Mouse (Mus musculus) hindbrain, postnatal 0 days (tissue): ENCODE results near the gene Snx14. TPM values are rescaled to one million over a fixed set of nuclear protein-coding genes. Genes with fewer than 3 reads are reported as not detected.

Source experiments
- ATAC-seq: fragments of 200-750 bp; cut with Nextera tagmentation; 2 replicates; pipeline ENCODE4 v1.8.0; 2017; ENCODE audit warnings: mild to moderate bottlenecking, moderate TSS enrichment, moderate library complexity
- DNase-seq: peaks from one replicate; pipeline ENCODE4 v3.0.0-alpha.2; 2015; ENCODE audit warnings: low spot score
- H3K27ac ChIP-seq: fragments of 300-500 bp; sonication (generic); 2 replicates; pipeline ENCODE4 v1.5.1; 2014; ENCODE audit warnings: mild to moderate bottlenecking
- H3K27me3 ChIP-seq: fragments of 300-500 bp; sonication (generic); 2 replicates; pipeline ENCODE4 v1.6.1; 2014; ENCODE audit warnings: low read length, mixed read lengths; ENCODE audit not compliant: insufficient read depth
- H3K36me3 ChIP-seq: fragments of 300-500 bp; sonication (generic); 2 replicates; pipeline ENCODE4 v1.6.1; 2014; ENCODE audit warnings: low read length, mixed read lengths; ENCODE audit not compliant: insufficient read depth
- H3K4me1 ChIP-seq: fragments of 300-500 bp; sonication (generic); 2 replicates; pipeline ENCODE4 v1.6.1; 2014; ENCODE audit warnings: antibody characterized with exemption, low read length, mixed read lengths; ENCODE audit not compliant: insufficient read depth
- H3K4me2 ChIP-seq: fragments of 300-500 bp; sonication (generic); 2 replicates; pipeline ENCODE4 v1.6.1; 2014; ENCODE audit warnings: low read depth, mild to moderate bottlenecking, low read length, moderate library complexity, mixed read lengths
- H3K4me3 ChIP-seq: fragments of 300-500 bp; sonication (generic); 2 replicates; pipeline ENCODE4 v1.5.1; 2014; ENCODE audit warnings: low read length
- H3K9ac ChIP-seq: fragments of 300-500 bp; sonication (generic); replicated peaks from 2 replicates; pipeline ENCODE4 v1.6.1; 2014; ENCODE audit warnings: mild to moderate bottlenecking, low read length, moderate library complexity, mixed read lengths
- H3K9me3 ChIP-seq: fragments of 300-500 bp; sonication (generic); 2 replicates; pipeline ENCODE4 v1.6.1; 2016; ENCODE audit warnings: low read length, mixed read lengths
- CTCF ChIP-seq: IDR thresholded peaks from 2 replicates; pipeline ENCODE4 v1.5.1; 2016; ENCODE audit warnings: antibody characterized with exemption, control low read depth, low read depth
- WGBS: fragments of 180-500 bp; shearing (Covaris S2); extraction: QIAGEN DNeasy Blood & Tissue Kit; methylation state at CpG from one replicate; pipeline ENCODE4 v1.1.7; 2014; 5-methylcytosine and 5-hydroxymethylcytosine counted together
- polyA plus RNA-seq: library from polyadenylated mRNA; unstranded; fragments of >200 nt; fragmentation: Nextera tagmentation; extraction: Ambion mirVana; gene quantifications from 2 replicates; pipeline ENCODE4 v1.2.1, GENCODE M21; 2015
- total RNA-seq: library from RNA; depleted of rRNA; stranded (reverse); fragments of >200 nt; gene quantifications from 2 replicates; pipeline ENCODE4 v1.2.3, GENCODE M21; 2014

Gene Snx14
- total and polyA plus RNA-seq, 2 experiments from 2014 or later: 23.3 to 28.6 TPM

DNA sequence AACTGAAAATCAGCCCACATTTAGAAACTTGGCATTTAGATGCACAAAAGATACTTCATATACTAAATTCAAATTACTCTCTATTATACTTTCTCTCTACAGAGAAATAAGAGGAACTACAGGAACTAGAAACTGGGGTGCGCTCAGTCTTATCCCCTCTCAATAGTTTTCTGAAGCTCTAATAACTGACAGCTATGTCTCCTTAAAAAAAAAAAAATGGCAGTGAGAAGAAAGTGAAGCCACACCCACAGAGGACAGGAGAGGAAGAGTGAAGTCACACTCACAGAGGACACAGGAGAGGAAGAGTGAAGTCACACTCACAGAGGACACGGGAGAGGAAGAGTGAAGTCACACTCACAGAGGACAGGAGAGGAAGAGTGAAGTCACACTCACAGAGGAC, 14.4 kb downstream of the Snx14 start:
- no peaks in the 10 kb centered on the region for H3K4me1 ChIP-seq
- H3K9ac ChIP-seq: no peak overlapping the region
- TF ChIP-seq CTCF: no peak
- H3K4me3 ChIP-seq: no peak overlapping the region
- peaks cover 5% of the 10 kb centered on the region; the same call in 1 of the 2 replicates for H3K36me3 ChIP-seq
- H3K27me3 ChIP-seq: no peaks in the 10 kb centered on the region
- H3K27ac ChIP-seq: no peak overlapping the region
- no peak overlapping the region for H3K4me2 ChIP-seq
- 89% methylated on average over 2 of the region's 2 CpGs for WGBS
- H3K9me3 ChIP-seq: no peaks in the 10 kb centered on the region
- no peak for DNase-seq
- ATAC-seq: no peak

DNA sequence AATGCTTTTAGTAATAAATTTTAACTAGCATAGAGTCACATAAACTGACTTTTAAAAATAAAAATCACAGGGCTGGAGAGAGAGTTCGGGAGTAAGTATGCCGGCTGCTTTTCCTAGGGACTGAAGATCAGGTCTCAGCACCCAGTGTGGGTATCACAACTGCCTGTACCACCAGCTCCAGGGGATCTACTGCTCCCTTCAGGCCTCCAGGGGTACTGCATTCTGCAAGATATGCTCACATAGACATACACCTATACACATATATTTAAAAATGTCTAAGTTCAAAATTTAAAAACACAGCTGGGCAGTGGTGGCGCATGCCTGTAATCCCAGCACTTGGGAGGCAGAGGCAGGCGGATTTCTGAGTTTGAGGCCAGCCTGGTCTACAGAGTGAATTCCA, 16.3 kb downstream of the Snx14 start:
- WGBS: 97% methylated on average over 4 of the region's 4 CpGs
- Histone ChIP-seq H3K36me3 (peaks cover 12% of the 10 kb centered on the region), H3K4me1 (no peaks in the 10 kb centered on the region), H3K9me3 (no peaks in the 10 kb centered on the region), H3K9ac (no peak overlapping the region), H3K27ac (no peak overlapping the region), H3K4me3 (no peak overlapping the region), H3K4me2 (no peak overlapping the region), H3K27me3 (no peaks in the 10 kb centered on the region)
- TF ChIP-seq CTCF: 0 out of 2 replicates have a peak, but pooled peaks have one; percentile 15
- DNase-seq (no peak), ATAC-seq (no peak)

- H3K9ac ChIP-seq: no peak overlapping the region
- DNase-seq: no peak
- no peak for ATAC-seq
- no peaks in the 10 kb centered on the region for H3K4me1 ChIP-seq
- no peaks in the 10 kb centered on the region for H3K27me3 ChIP-seq
- H3K9me3 ChIP-seq: no peaks in the 10 kb centered on the region
- peaks cover 12% of the 10 kb centered on the region for H3K36me3 ChIP-seq
- WGBS: 43% methylated on average over 1 of the region's 1 CpGs
- no peak for TF ChIP-seq CTCF
- no peak overlapping the region for H3K4me3 ChIP-seq
- no peak overlapping the region for H3K4me2 ChIP-seq
- no peak overlapping the region for H3K27ac ChIP-seq
Observed at GRCm38 (mm10) chr9:88416752-88417151, 22.0 kb downstream of the Snx14 start.

DNA sequence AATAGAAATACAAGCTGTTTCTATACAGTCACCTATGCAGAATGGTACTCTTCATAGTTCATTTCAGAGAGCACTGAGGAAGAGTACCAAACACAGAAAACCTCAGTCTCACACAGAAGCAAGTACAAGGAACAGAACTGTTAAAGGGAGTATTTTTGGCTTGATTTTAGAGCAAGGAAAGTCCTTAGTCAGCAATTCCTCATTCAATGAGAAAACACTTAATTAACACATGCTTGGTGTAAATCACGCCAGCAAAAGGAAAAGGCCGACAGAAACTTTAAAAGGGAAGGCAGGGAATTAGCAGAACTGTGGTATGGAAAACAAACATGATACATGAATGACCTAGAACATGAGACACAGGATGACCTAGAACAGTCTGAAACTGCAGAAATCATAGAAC, 28.8 kb downstream of the Snx14 start:
- H3K4me2 ChIP-seq: no peak overlapping the region
- no peak for TF ChIP-seq CTCF
- WGBS: 75% methylated on average over 2 of the region's 2 CpGs
- ATAC-seq: no peak
- H3K9ac ChIP-seq: no peak overlapping the region
- peaks cover 19% of the 10 kb centered on the region; the same call in 1 of the 2 replicates for H3K36me3 ChIP-seq
- no peak overlapping the region for H3K27ac ChIP-seq
- no peak overlapping the region for H3K4me3 ChIP-seq
- H3K4me1 ChIP-seq: no peaks in the 10 kb centered on the region
- no peaks in the 10 kb centered on the region for H3K27me3 ChIP-seq
- no peak for DNase-seq
- H3K9me3 ChIP-seq: no peaks in the 10 kb centered on the region

- DNase-seq: no peak
- WGBS: 77% methylated on average over 6 of the region's 6 CpGs
Observed at GRCm38 (mm10) chr9:88404515-88404914, 34.2 kb downstream of the Snx14 start.

GRCm38 (mm10) chr9:88404088-88404487, 34.7 kb downstream of the Snx14 start:
- H3K27ac ChIP-seq: no peak overlapping the region

More at GRCm38 (mm10) chr9:88404515-88404914, 34.2 kb downstream of the Snx14 start:
- H3K4me1 ChIP-seq: no peaks in the 10 kb centered on the region
- H3K9me3 ChIP-seq: no peaks in the 10 kb centered on the region
- no peak overlapping the region for H3K27ac ChIP-seq
- peaks cover 19% of the 10 kb centered on the region; the same call in 1 of the 2 replicates for H3K36me3 ChIP-seq
- no peaks in the 10 kb centered on the region for H3K27me3 ChIP-seq
- H3K4me2 ChIP-seq: no peak overlapping the region
- no peak overlapping the region for H3K9ac ChIP-seq
- ATAC-seq: no peak
- H3K4me3 ChIP-seq: no peak overlapping the region
- TF ChIP-seq CTCF: no peak

GRCm38 (mm10) chr9:88398461-88398860, 40.3 kb downstream of the Snx14 start:
- no peak overlapping the region for H3K27ac ChIP-seq
- H3K4me3 ChIP-seq: no peak overlapping the region
- H3K9ac ChIP-seq: no peak overlapping the region
- H3K9me3 ChIP-seq: no peaks in the 10 kb centered on the region
- H3K36me3 ChIP-seq: peaks cover 28% of the 10 kb centered on the region
- TF ChIP-seq CTCF: peak; percentile 36; the same call in 1 of the 2 replicates
- no peak overlapping the region for H3K4me2 ChIP-seq
- H3K27me3 ChIP-seq: no peaks in the 10 kb centered on the region
- ATAC-seq (no peak), DNase-seq (peak; percentile 37)
- WGBS: 84% methylated on average over 1 of the region's 1 CpGs
- H3K4me1 ChIP-seq: no peaks in the 10 kb centered on the region

More at GRCm38 (mm10) chr9:88404088-88404487, 34.7 kb downstream of the Snx14 start:
- TF ChIP-seq CTCF: no peak
- H3K4me3 ChIP-seq: no peak overlapping the region
- H3K27me3 ChIP-seq: no peaks in the 10 kb centered on the region
- peaks cover 16% of the 10 kb centered on the region; the same call in 1 of the 2 replicates for H3K36me3 ChIP-seq
- WGBS: 59% methylated on average over 10 of the region's 10 CpGs
- DNase-seq: peak; percentile 41
- no peak overlapping the region for H3K9ac ChIP-seq
- H3K4me2 ChIP-seq: no peak overlapping the region
- no peaks in the 10 kb centered on the region for H3K4me1 ChIP-seq
- no peaks in the 10 kb centered on the region for H3K9me3 ChIP-seq
- ATAC-seq: 0 out of 2 replicates have a peak, but pooled peaks have one; percentile 59
